Mouse (Mus musculus) MEL (cell line): ENCODE measurements around the gene Rufy4.

Source experiments
- CTCF ChIP-seq, 3 experiments: IDR thresholded peaks in 2 of 3; conservative IDR thresholded peaks in 1 of 3; 2 replicates each; pipeline ENCODE4 v1.5.1; 2011 to 2012; ENCODE audit warnings: low read length in 3 of 3, low read depth in 2 of 3, mild to moderate bottlenecking in 2 of 3, improper control_type of control experiment in 1 of 3, inconsistent platforms in 1 of 3, mixed read lengths in 1 of 3, moderate library complexity in 1 of 3; ENCODE audit not compliant: control insufficient read depth in 1 of 3, insufficient read depth in 1 of 3, poor library complexity in 1 of 3, severe bottlenecking in 1 of 3
- ELF1 ChIP-seq: IDR thresholded peaks from 2 replicates; pipeline ENCODE4 v1.6.1; 2014; ENCODE audit warnings: low read depth, mild to moderate bottlenecking, inconsistent platforms, low read length, improper control_type of control experiment, moderate library complexity
- EP300 ChIP-seq, 2 experiments: IDR thresholded peaks; 2 replicates each; pipeline ENCODE4 v1.6.1; 2011; ENCODE audit warnings: improper control_type of control experiment in 2 of 2, low read length in 2 of 2, low read depth in 1 of 2, mild to moderate bottlenecking in 1 of 2
- GATA1 ChIP-seq: IDR thresholded peaks from 2 replicates; pipeline ENCODE4 v1.6.1; 2011; ENCODE audit warnings: low read depth, low read length, improper control_type of control experiment
- HCFC1 ChIP-seq: IDR thresholded peaks from 2 replicates; pipeline ENCODE4 v1.6.1; 2012; ENCODE audit warnings: low read depth, mild to moderate bottlenecking, inconsistent platforms, low read length, improper control_type of control experiment, moderate library complexity
- KAT2A ChIP-seq: conservative IDR thresholded peaks from 2 replicates; pipeline ENCODE4 v1.6.1; 2012; ENCODE audit warnings: low read depth, low read length, improper control_type of control experiment, inconsistent platforms
- MAFK ChIP-seq: IDR thresholded peaks from 2 replicates; pipeline ENCODE4 v1.6.1; 2011; ENCODE audit warnings: low read depth, mild to moderate bottlenecking, low read length, improper control_type of control experiment, borderline replicate concordance
- MAZ ChIP-seq: IDR thresholded peaks from 2 replicates; pipeline ENCODE4 v1.6.1; 2012; ENCODE audit warnings: low read depth, mild to moderate bottlenecking, inconsistent platforms, low read length, improper control_type of control experiment
- NELFE ChIP-seq: IDR thresholded peaks from 2 replicates; pipeline ENCODE4 v1.6.1; 2011; ENCODE audit warnings: low read depth, low read length, improper control_type of control experiment
- NRF1 ChIP-seq: IDR thresholded peaks from 2 replicates; pipeline ENCODE4 v1.6.1; 2014; ENCODE audit warnings: low read depth, mild to moderate bottlenecking, inconsistent platforms, low read length, improper control_type of control experiment, moderate library complexity; ENCODE audit not compliant: poor library complexity, insufficient read depth, severe bottlenecking
- POLR2A ChIP-seq, 2 experiments: IDR thresholded peaks; 2 replicates each; pipeline ENCODE4 v1.6.1; 2011 to 2012; ENCODE audit warnings: low read length in 2 of 2, mild to moderate bottlenecking in 2 of 2, control low read depth in 1 of 2, improper control_type of control experiment in 1 of 2, low read depth in 1 of 2, moderate library complexity in 1 of 2; ENCODE audit not compliant: control insufficient read depth in 1 of 2, insufficient read depth in 1 of 2, poor library complexity in 1 of 2
- POLR2AphosphoS2 ChIP-seq: IDR thresholded peaks from 2 replicates; pipeline ENCODE4 v1.6.1; 2011; ENCODE audit warnings: low read length, improper control_type of control experiment
- TCF12 ChIP-seq: IDR thresholded peaks from 2 replicates; pipeline ENCODE4 v1.6.1; 2014; ENCODE audit warnings: low read depth, mild to moderate bottlenecking, inconsistent platforms, low read length, improper control_type of control experiment, moderate library complexity
- ZMIZ1 ChIP-seq: IDR thresholded peaks from 2 replicates; pipeline ENCODE4 v1.6.1; 2012; ENCODE audit warnings: low read depth, mild to moderate bottlenecking, inconsistent platforms, low read length, improper control_type of control experiment, moderate library complexity

GRCm38 (mm10) chr1:74196621-74197419 lies 71.5 kb downstream of the Rufy4 start:
- no peak for TF ChIP-seq CTCF (IDR thresholded peaks at IDR 0.05 in 2 of 3, conservative IDR thresholded peaks at IDR 0.05 in 1 of 3; ENCODE audit: control insufficient read depth in 1 of 3, insufficient read depth in 1 of 3, low read depth in 2 of 3, low read length in 3 of 3, poor library complexity in 1 of 3, severe bottlenecking in 1 of 3)
- no peak for TF ChIP-seq HCFC1
- TF ChIP-seq POLR2A (IDR thresholded peaks at IDR 0.05; ENCODE audit: control insufficient read depth in 1 of 2, insufficient read depth in 1 of 2, low read depth in 1 of 2, low read length in 2 of 2, poor library complexity in 1 of 2) = no peak
- TF ChIP-seq EP300 (IDR thresholded peaks at IDR 0.05; ENCODE audit: low read depth in 1 of 2, low read length in 2 of 2) = no peak
- TF ChIP-seq TCF12 = no peak
- TF ChIP-seq GATA1 = no peak
- TF ChIP-seq KAT2A = no peak
- TF ChIP-seq POLR2AphosphoS2 = no peak
- TF ChIP-seq ELF1 = no peak
- TF ChIP-seq NRF1 = no peak
- TF ChIP-seq ZMIZ1 = no peak
- TF ChIP-seq MAZ = no peak
- no peak for TF ChIP-seq MAFK
- no peak for TF ChIP-seq NELFE
